Mouse (Mus musculus) erythroblast, embryonic 14.5 days (primary cell): ENCODE measurements around the gene Dhrs3.

ENCODE experiments used
- GATA1 ChIP-seq: IDR thresholded peaks from 2 replicates; pipeline ENCODE4 v1.6.1; 2012; ENCODE audit warnings: low read length, inconsistent platforms, mixed read lengths
- TAL1 ChIP-seq: IDR thresholded peaks from 3 replicates; pipeline ENCODE4 v1.6.1; 2012; ENCODE audit warnings: low read length, inconsistent platforms, mixed read lengths

DNA sequence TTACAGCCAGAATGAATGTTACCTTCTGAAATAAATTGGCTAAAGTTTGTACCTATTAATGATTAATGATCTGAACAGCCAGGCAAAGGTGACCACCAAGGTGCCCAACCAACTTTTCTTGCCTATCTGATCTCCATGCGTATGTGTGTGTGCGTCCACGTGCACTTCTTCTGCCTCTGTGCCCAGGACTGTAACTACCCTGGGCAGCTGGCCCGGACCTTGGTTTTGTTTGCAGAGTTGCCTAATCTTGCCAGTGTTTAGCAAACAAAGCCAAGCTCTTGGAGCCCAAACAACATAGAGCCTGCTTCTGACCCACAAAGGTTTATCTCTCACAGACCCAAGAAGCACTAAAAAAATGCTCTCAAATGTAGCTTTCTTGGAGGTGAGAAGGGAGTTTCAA lies 64.6 kb downstream of the Dhrs3 start:
- TF ChIP-seq GATA1 = no peak
- no peak for TF ChIP-seq TAL1
